Mouse (Mus musculus) R1 (cell line): ENCODE measurements around the gene Cd177.
"Not testable (repeated sequence)": the region's sequence is repeated elsewhere in the genome, so short reads cannot be mapped to it uniquely, and the experiment has no call there.

Experiments used
- DNase-seq: peaks from one replicate; pipeline ENCODE4 v3.0.0-alpha.2; 2018; ENCODE audit warnings: low read depth, low spot score

Gene Cd177

DNA sequence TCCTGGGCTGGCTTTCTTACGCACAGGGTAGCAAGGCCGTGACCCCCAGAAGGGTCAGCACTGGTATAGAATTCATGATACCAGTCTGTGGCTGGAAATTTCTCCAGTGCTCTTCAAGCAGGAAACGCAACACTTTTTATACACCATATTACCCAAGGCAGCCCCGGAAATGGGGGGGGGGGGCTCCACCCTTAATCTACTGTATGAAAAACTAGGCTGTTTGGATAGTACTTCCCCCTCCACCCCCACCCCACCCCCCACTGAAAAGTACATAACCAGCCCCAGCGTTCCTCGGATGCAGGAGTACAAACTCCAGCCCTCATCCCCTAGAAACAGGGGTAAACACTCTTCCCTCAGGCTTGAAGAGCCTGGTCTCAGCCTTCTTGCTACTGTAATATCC lies at the start of gene Cd177:
Gene Cd177, minus strand, starts transcription at position 101 of the 400 bp plus-strand sequence.
- no peak for DNase-seq

- peak; percentile 86 for DNase-seq
These were observed 48.9 kb upstream of the Cd177 start for GRCm38 (mm10) chr7:24809041-24809440.

DNA sequence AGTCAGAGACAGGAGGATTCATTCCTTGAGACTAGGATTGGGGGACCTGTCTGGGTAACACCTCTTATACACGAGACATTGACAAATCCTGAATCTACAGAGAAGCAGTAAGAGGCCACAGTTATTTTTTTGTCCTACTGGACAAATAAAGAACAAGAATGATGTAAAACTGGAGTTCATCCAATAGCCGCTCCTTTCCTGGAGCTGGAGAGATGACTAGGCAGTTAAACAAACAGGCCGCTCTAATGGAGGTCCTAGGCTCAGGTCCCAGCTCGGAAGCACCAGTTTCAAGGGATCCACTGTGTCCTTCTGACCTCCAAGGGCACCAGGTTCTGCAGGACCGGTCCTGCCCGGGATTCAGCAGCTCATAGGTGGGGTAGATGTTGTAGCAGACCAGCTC lies 44.7 kb upstream of the Cd177 start:
- DNase-seq: peak; percentile 8

DNA sequence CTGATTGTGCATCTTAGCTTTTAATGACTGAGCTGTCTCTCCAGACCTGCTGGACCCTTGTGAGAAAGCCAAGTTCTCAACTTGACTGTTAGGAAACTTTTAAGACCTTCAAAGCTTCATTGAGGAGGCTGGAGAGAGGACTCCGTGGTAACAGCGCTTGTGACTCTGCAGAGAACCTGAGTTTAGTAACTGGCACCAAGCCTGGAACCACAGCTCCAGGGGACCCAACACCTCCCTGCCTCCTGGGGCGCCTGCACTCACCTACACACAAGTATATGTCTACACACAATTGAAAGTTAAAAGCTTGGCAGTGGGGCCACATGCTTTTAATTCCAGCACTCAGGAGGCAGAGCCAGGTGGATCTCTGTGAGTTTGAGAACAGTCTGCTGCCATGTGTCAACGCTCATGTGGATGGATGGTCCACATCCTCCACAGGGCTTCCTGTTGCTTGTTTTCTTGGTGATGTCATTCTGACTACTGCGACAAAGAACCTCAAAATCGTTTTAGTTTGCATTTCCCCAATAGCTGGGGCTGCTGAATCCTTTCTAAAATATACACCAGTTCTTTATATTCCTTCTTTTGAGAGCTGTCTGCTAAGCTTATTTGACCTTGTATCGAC lies 42.1 kb upstream of the Cd177 start:
- no peak for DNase-seq

GRCm38 (mm10) chr7:24797918-24798317 lies 37.8 kb upstream of the Cd177 start:
- DNase-seq: peak; percentile 28

DNA sequence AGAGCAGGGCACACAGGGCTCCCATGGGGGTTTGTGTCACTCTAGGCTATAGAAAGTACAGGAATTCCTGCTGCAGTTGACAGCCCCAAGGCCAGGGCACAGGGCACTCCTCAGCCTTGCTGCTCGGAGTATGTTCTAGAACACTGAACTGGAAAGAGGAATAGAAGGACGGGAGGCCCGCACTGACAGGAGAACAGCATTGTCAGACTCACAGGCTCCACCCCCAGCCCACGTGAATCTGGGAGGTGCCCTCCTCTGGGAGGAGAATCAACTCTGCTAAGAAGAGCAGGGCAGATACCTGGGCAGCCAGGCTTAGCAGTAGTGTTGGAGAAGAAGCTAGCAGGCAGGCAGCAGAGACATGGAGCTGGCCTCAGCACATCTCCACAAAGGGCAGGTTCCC lies 16.8 kb upstream of the Cd177 start, which contains the start of gene Ceacam10:
Gene Ceacam10, plus strand, starts transcription at position 289 of the 400 bp plus-strand sequence.
- DNase-seq: peak; percentile 55

GRCm38 (mm10) chr7:24776145-24776544 lies 16.0 kb upstream of the Cd177 start:
- peak; percentile 45 for DNase-seq

DNA sequence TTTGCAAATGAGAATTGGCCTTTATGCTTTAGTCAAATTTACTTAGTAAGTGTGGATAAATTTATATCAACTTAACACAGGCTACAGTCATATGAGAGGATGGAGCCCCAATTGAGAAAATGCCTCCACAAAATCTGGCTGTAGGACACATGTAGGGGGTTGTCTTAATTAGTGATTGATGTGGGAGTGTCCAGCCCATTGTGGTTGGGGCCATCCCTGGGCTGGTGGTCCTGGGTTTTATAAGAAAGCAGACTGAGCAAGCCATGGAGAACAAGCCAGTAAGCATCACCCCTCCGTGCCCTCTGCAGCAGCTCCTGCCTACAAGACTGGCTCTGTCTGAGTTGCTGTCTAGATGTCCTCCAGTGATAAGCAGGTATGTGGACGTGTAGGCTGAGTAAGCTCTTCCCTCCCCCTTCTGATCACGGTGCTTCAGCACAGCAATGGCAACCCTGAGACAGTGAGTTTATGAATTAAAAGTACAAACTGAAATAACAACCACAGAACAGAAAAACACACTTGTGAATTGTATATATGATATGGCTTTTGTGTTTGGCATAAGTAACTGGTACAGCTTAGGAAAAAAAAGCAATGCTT lies 13.9 kb upstream of the Cd177 start:
- no peak for DNase-seq

- DNase-seq: peak; percentile 67
These were observed 11.2 kb upstream of the Cd177 start for GRCm38 (mm10) chr7:24771361-24771760.

DNA sequence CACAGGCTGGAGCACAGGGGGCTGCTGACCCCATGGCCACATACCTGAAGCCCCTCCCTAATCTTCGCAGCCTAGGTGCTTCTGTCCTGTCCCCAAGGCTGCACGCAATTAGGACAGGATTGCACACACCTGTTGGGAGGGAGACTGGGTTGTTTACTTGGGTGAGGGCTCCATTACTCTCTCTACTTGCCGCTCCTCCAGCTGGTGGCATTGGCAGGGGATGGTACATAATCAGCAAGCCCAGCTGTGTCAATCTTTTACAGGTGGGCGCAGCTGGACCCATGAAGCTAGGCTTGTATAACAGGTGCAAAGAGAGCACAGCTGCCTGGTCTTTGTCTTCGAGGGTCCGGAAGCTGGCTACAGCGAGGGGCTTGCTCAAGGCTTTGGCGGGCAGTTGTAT lies 2.5 kb upstream of the Cd177 start:
- no peak for DNase-seq

DNA sequence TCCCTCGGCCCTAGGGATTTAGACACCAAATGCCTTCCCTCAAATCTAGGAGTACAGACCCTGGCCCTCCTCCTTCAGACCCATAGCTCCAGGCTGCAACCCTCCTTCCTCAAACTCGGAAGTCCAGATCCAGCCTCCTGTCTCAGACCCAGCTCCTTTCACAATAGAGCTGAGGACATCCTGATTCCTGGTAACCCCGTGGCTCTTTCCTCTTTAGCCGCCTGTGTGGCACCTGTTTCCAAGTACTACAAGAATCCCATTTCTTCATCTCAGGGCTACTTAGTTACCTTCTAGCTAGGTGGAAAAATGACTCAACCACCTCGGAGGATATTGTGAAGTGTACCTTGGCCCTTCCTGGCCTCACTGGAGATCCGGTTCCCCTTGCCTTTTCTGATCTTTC lies 1.1 kb upstream of the Cd177 start:
- DNase-seq: no peak

GRCm38 (mm10) chr7:24758520-24758919 lies 1.6 kb downstream of the Cd177 start:
- no peak for DNase-seq

GRCm38 (mm10) chr7:24753476-24753875 lies 6.6 kb downstream of the Cd177 start:
- no peak for DNase-seq

DNA sequence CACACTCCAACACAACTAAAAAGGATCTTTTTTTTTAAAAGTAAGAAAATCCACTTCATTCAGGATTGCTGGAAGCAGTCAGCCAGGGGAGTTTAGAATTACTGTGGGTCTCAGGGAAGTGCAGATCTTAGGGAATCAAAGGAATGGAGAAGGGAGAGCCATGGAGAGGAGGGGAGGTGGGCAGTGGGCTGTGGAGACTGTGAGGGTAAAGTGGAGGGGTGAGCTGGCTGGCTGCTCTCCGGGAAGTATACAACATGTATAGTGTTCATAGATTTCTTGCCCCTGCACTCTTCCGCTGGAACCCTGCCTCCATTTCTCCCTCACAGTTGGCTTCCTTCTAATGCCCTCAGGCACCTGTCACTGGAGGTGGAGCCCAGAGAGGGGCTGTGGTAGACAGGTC lies 8.5 kb downstream of the Cd177 start:
- no peak for DNase-seq

DNA sequence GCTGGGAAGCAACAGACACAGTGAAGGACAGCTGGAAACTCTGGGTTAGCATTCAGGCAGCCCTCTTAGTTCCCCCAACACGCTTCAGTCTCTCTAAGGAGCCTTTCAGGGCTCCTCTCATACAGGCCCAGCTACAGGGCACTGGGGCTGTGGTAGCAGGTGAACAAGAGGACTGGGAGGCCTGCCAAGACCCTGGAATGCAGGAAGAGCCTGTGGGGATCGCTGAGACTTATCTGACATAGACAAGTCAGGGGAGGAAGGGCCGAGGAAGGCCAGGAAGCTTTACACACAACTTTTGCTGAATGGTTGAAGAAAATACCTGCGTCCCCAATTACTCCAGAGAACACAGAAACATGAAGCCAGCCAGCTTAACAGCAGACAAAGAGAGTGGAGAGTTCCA lies 9.4 kb downstream of the Cd177 start:
- DNase-seq: no peak

- DNase-seq: peak; percentile 13
These were observed 24.0 kb downstream of the Cd177 start for GRCm38 (mm10) chr7:24735970-24736670.

GRCm38 (mm10) chr7:24726808-24727207 lies 33.3 kb downstream of the Cd177 start, which contains the start of gene Gm4763:
TSS of gene Gm4763 (minus strand) at chr7:24726908.
- not testable (repeated sequence) for DNase-seq

- no peak for DNase-seq
These were observed 45.1 kb downstream of the Cd177 start for GRCm38 (mm10) chr7:24715039-24715438.

DNA sequence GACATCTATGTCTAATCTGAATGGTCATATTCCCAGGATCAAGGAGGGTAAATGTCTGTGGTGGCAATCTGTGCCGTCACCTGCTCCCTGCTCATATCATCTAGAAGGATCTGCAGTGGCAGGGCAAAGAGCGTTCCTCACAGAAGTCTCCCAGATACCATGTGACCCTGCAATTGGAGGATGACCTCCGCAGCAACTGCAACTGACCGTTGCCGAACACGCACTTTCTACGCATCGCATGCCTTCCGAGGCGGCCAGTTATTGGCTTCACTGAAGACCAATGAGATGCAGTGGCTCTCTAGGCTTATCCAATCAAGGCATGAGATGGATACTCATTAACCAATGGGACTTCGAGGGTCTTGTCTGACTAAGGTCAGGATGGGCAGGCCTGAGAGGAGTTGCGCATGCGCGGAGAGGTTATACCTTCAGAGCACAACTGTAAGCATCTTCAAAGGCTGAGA lies 51.2 kb downstream of the Cd177 start, which contains the start of gene BC049730:
Gene BC049730, plus strand, starts transcription at position 411 of the 461 bp plus-strand sequence.
- DNase-seq: no peak

GRCm38 (mm10) chr7:24702841-24703240 lies 57.3 kb downstream of the Cd177 start:
- DNase-seq: not testable (repeated sequence)

- peak; percentile 73 for DNase-seq
These were observed 62.2 kb downstream of the Cd177 start for GRCm38 (mm10) chr7:24697891-24698290.
